Mouse (Mus musculus): ENCODE data around the gene Gm11444. TPM values are rescaled to one million over a fixed set of nuclear protein-coding genes. Genes with fewer than 3 reads are reported as not detected.

Gene Gm11444
- polyA plus RNA-seq, 1 experiment from 2014 or later = not detected

- Histone ChIP-seq H3K36me3 (no peaks in the 10 kb centered on the region), H3K4me3 (peak overlapping the region; percentile 42), H3K27me3 (peaks cover 97% of the 10 kb centered on the region), H3K9ac (peak overlapping the region; percentile 71), H3K4me1 (replicated peaks) (peaks cover 48% of the 10 kb centered on the region), H3K4me2 (peak overlapping the region; percentile 60), H3K27ac (replicated peaks) (no peak overlapping the region), H3K9me3 (no peaks in the 10 kb centered on the region)
- no peak for ATAC-seq (ENCODE audit: low read depth)
- WGBS = under 1% methylated on average over 33 of the region's 33 CpGs
These were observed 18.4 kb downstream of the Gm11444 start for GRCm38 (mm10) chr11:85831656-85832230.

DNA sequence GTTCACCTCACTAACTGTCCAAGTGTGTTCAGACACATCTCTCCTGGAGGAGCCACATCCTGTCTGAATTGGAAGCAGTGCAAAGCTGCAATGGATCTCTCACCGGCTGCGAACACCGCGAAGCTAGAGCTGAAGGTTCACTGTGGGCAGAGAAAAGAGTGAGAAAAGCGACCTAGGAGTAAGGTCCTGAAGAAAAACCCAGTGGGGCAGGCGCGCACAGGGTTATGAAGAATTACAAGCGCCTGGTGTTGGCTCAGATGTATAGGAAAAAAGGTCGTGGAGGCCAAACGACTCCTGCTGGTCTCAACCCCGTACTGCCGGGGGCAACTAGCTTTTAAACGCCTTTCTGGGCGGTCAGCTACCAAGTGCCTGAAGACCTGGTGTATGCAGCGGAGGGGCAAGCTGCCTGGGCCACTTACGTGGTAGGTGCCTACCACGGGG, 19.2 kb downstream of the Gm11444 start:
- Histone ChIP-seq H3K9ac (no peak overlapping the region), H3K4me1 (replicated peaks) (peaks cover 48% of the 10 kb centered on the region), H3K27ac (replicated peaks) (no peak overlapping the region), H3K4me2 (0 out of 2 replicates have a peak overlapping the region, but pooled peaks have one; percentile 2), H3K36me3 (no peaks in the 10 kb centered on the region), H3K4me3 (no peak overlapping the region), H3K9me3 (no peaks in the 10 kb centered on the region), H3K27me3 (peaks cover 97% of the 10 kb centered on the region)
- no peak for ATAC-seq (ENCODE audit: low read depth)
- WGBS = 2% methylated on average over 17 of the region's 17 CpGs

DNA sequence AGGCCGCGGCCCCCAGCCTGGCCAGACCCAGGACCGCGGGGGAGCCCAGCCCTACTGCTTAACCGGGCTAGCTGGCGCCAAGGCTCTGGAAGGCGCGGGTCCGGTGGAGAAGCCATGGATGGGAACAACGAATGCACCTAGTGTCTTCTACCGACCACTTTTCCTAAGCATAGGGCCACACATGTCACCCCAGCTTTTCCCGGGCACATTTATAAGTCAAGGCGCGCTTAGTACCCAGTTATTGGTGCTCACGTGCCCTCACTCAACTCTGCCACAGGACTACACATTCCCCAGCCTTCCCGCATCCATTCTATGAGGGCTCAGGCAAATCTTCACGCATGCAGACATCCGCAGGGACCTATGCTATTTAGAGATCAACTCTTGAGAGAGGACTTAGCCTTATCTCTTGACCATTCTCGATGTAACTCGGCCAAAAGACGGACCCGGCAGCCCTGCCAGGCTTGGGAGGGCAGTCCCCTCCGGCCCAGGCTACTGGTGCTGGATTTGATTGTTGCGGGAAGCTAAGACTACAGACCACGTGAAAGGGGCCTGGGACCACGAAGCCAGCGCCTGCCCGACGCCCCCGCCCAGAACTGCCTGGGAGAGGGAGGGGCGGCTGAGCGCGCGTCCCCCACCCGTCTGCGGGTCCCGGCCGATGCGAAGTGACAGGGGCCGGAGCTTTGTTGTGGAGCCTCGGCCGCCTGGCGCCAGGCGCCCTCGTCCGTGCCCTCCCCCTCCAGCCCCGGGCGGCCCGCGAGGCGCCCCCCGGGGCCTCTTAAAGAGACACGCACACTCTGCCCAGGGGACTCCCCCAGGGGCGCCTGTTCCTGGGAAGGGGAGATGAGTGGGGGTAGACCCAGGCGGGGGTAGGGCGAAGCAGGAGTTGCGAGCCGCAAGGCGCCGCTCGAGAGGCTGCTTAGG, 20.4 kb downstream of the Gm11444 start:
- Histone ChIP-seq H3K9me3 (no peaks in the 10 kb centered on the region), H3K27ac (replicated peaks) (no peak overlapping the region), H3K4me1 (replicated peaks) (peaks cover 51% of the 10 kb centered on the region), H3K9ac (0 out of 2 replicates have a peak overlapping the region, but pooled peaks have one; percentile 12), H3K4me2 (peak overlapping the region; percentile 51), H3K36me3 (no peaks in the 10 kb centered on the region), H3K4me3 (peak overlapping the region; percentile 25), H3K27me3 (peaks cover 97% of the 10 kb centered on the region)
- under 1% methylated on average over 61 of the region's 61 CpGs for WGBS
- 0 out of 2 replicates have a peak, but pooled peaks have one; percentile 25 for ATAC-seq (ENCODE audit: low read depth)

- ATAC-seq (ENCODE audit: low read depth) = no peak
- H3K36me3 ChIP-seq = no peaks in the 10 kb centered on the region
- peaks cover 97% of the 10 kb centered on the region for H3K27me3 ChIP-seq
- peak overlapping the region; percentile 51 for H3K4me2 ChIP-seq
- peak overlapping the region; percentile 7; the same call in 1 of the 2 replicates for H3K4me3 ChIP-seq
- WGBS = 6% methylated on average over 38 of the region's 38 CpGs
- no peak overlapping the region for H3K27ac ChIP-seq (replicated peaks)
- no peaks in the 10 kb centered on the region for H3K9me3 ChIP-seq
- peaks cover 52% of the 10 kb centered on the region for H3K4me1 ChIP-seq (replicated peaks)
- H3K9ac ChIP-seq = no peak overlapping the region
These were observed 21.2 kb downstream of the Gm11444 start for GRCm38 (mm10) chr11:85828691-85829519.

DNA sequence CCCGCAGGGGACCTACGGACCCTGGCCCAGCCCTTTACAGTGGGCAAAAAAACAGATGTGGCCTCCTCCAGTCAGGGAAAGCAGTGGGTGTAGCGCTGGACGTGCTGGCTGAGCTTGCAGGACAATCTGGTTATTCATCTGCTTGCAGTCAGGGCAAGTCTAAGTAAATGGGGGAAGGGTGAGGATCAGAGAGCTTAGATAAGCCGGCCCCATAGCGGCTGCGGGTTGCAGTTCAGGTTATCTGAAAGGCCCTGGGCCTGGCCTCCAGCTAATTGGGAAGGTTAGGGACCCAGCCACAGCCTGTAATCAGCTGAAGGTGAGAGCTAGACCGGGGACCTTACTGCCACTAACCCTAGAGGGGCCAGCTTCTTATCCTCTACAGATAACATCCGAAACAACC, 22.8 kb downstream of the Gm11444 start:
- Histone ChIP-seq H3K36me3 (no peaks in the 10 kb centered on the region), H3K4me2 (no peak overlapping the region), H3K9ac (no peak overlapping the region), H3K27ac (replicated peaks) (no peak overlapping the region), H3K27me3 (peaks cover 91% of the 10 kb centered on the region), H3K4me1 (replicated peaks) (peaks cover 42% of the 10 kb centered on the region), H3K9me3 (no peaks in the 10 kb centered on the region), H3K4me3 (no peak overlapping the region)
- 23% methylated on average over 9 of the region's 9 CpGs for WGBS
- ATAC-seq (ENCODE audit: low read depth) = no peak

GRCm38 (mm10) chr11:85825823-85826222, 24.3 kb downstream of the Gm11444 start:
- WGBS = 67% methylated on average over 7 of the region's 7 CpGs
- ATAC-seq (ENCODE audit: low read depth) = no peak
- no peak overlapping the region for H3K9ac ChIP-seq

GRCm38 (mm10) chr11:85825031-85825430, 25.1 kb downstream of the Gm11444 start:
- H3K27me3 ChIP-seq = peaks cover 68% of the 10 kb centered on the region
- peaks cover 22% of the 10 kb centered on the region for H3K4me1 ChIP-seq (replicated peaks)
- no peaks in the 10 kb centered on the region for H3K9me3 ChIP-seq
- no peaks in the 10 kb centered on the region for H3K36me3 ChIP-seq
- no peak overlapping the region for H3K9ac ChIP-seq
- H3K27ac ChIP-seq (replicated peaks) = no peak overlapping the region
- H3K4me2 ChIP-seq = no peak overlapping the region
- 66% methylated on average over 10 of the region's 10 CpGs for WGBS
- no peak for ATAC-seq (ENCODE audit: low read depth)
- H3K4me3 ChIP-seq = no peak overlapping the region

More at GRCm38 (mm10) chr11:85825823-85826222, 24.3 kb downstream of the Gm11444 start:
- Histone ChIP-seq H3K36me3 (no peaks in the 10 kb centered on the region), H3K4me1 (replicated peaks) (peaks cover 30% of the 10 kb centered on the region), H3K27ac (replicated peaks) (no peak overlapping the region), H3K4me3 (no peak overlapping the region), H3K27me3 (peaks cover 76% of the 10 kb centered on the region), H3K4me2 (no peak overlapping the region), H3K9me3 (no peaks in the 10 kb centered on the region)

GRCm38 (mm10) chr11:85823794-85824193, 26.3 kb downstream of the Gm11444 start:
- WGBS = 89% methylated on average over 4 of the region's 4 CpGs
- H3K4me2 ChIP-seq = no peak overlapping the region
- no peaks in the 10 kb centered on the region for H3K9me3 ChIP-seq
- no peak overlapping the region for H3K9ac ChIP-seq
- no peak overlapping the region for H3K4me3 ChIP-seq
- ATAC-seq (ENCODE audit: low read depth) = no peak
- peaks cover 19% of the 10 kb centered on the region for H3K4me1 ChIP-seq (replicated peaks)
- H3K27ac ChIP-seq (replicated peaks) = no peak overlapping the region
- H3K27me3 ChIP-seq = peaks cover 56% of the 10 kb centered on the region
- H3K36me3 ChIP-seq = no peaks in the 10 kb centered on the region

DNA sequence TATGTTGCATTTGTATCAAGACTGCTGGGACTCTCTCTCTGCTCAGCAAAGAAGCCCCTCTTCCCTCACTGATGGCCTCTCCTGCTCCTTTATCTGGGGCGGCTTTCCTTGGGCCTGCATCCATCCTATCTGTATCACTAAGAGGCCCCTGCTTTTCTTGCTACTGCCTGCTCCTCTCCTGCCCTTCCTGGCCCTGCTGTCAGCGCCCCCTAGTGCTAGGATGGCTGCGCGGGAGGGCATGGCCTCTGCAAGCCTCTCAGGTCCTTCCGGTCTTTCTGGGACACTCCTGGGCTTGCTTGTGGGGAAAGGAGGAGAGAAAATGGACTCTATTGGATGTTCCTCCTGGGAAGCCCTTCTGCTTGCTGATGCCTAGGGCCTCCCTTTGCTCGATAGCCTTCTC, 27.0 kb downstream of the Gm11444 start:
- no peaks in the 10 kb centered on the region for H3K36me3 ChIP-seq
- H3K4me1 ChIP-seq (replicated peaks) = peaks cover 19% of the 10 kb centered on the region
- H3K9me3 ChIP-seq = no peaks in the 10 kb centered on the region
- H3K4me3 ChIP-seq = no peak overlapping the region
- 16% methylated on average over 6 of the region's 6 CpGs for WGBS
- H3K27ac ChIP-seq (replicated peaks) = no peak overlapping the region
- peaks cover 50% of the 10 kb centered on the region for H3K27me3 ChIP-seq
- H3K9ac ChIP-seq = no peak overlapping the region
- no peak overlapping the region for H3K4me2 ChIP-seq
- ATAC-seq (ENCODE audit: low read depth) = no peak

DNA sequence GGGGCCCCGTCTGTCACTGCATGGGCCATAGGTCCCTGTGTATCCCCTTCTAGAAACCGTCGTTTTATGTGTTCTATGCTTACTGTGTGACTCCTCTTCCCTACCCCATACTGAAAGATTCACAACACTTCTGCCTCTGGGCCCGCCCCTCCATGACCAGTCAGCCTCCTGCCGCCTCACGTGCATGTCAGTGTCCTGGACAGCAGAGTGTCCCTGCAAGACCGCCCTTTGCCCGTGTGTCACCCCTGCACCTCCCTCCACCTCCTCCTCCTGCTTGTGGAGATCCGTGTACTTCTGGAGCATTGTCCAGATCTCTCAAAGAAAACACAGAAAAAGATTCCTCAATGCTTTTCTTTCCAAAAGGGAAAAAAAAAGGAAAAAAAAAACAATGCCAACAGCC, 28.5 kb downstream of the Gm11444 start:
- no peak overlapping the region for H3K27ac ChIP-seq (replicated peaks)
- peaks cover 10% of the 10 kb centered on the region; the same call in 1 of the 2 replicates for H3K4me1 ChIP-seq (replicated peaks)
- peaks cover 34% of the 10 kb centered on the region for H3K27me3 ChIP-seq
- H3K4me2 ChIP-seq = no peak overlapping the region
- H3K9ac ChIP-seq = no peak overlapping the region
- H3K9me3 ChIP-seq = no peaks in the 10 kb centered on the region
- ATAC-seq (ENCODE audit: low read depth) = no peak
- WGBS = 79% methylated on average over 9 of the region's 9 CpGs
- no peak overlapping the region for H3K4me3 ChIP-seq
- H3K36me3 ChIP-seq = no peaks in the 10 kb centered on the region

GRCm38 (mm10) chr11:85820959-85821358, 29.2 kb downstream of the Gm11444 start:
- H3K36me3 ChIP-seq = no peaks in the 10 kb centered on the region
- H3K9me3 ChIP-seq = no peaks in the 10 kb centered on the region
- 80% methylated on average over 3 of the region's 3 CpGs for WGBS
- H3K27ac ChIP-seq (replicated peaks) = no peak overlapping the region
- peaks cover 10% of the 10 kb centered on the region; the same call in 1 of the 2 replicates for H3K4me1 ChIP-seq (replicated peaks)
- H3K9ac ChIP-seq = no peak overlapping the region
- H3K4me3 ChIP-seq = no peak overlapping the region
- H3K4me2 ChIP-seq = no peak overlapping the region
- no peak for ATAC-seq (ENCODE audit: low read depth)
- H3K27me3 ChIP-seq = peaks cover 27% of the 10 kb centered on the region
